Mouse (Mus musculus): ENCODE measurements around the gene Wdtc1.

Gene Wdtc1

DNA sequence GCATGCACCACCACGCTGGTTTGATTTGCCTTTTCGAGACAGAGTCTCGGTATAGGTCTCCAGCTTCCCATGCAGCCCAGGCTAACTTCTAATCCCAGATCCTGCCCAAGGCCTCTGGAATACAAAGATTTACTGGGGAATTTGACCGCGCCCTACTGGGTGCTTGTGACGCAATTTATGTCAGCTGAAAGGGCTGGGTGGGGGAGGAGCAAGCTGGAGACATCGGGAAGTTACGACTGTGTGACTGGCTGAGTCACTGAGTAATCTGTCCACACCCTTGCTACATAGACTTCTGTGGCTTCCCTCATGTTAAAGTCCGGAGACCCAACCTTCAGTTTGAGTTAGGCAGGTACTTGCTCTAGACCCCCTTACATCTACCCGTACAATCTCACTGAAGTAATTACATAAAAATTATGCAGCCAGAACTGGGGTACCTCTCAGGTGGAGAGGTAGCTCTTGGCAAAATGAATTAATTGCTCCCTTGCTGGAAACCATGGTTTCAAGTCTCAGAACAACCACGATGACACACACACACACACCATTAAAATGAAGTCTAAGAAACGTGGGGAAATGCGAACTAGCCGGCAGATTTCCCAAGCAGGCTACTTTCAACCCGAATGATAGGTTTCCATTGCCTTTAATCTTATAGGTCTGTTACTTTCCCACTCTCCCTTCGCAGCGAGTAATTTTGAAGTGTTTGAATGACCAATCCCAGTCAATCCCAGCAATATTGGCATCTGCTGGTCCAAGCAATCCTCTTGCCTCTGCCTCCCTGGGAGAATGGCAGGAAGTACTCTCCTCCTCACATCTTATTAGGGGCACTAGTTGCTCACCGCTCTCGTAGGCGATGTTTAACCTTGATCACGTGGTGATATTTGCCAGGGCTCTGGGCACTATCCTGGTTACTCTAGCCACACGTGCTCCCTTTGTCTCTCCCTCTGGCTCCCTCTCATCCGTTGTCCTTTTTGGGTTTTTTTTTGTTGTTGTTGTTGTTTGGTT lies at the start of gene Wdtc1:
Wdtc1 (minus strand) TSS at position 115 of the 999 bp plus-strand sequence.
- no peak for DNase-seq (ENCODE audit: low read depth, low spot score)

- DNase-seq (ENCODE audit: low read depth, low spot score): no peak
Observed at GRCm38 (mm10) chr4:133402011-133402410, 48.7 kb upstream of the Wdtc1 start.

GRCm38 (mm10) chr4:133400098-133400497 lies 46.8 kb upstream of the Wdtc1 start:
- no peak for DNase-seq (ENCODE audit: low read depth, low spot score)

DNA sequence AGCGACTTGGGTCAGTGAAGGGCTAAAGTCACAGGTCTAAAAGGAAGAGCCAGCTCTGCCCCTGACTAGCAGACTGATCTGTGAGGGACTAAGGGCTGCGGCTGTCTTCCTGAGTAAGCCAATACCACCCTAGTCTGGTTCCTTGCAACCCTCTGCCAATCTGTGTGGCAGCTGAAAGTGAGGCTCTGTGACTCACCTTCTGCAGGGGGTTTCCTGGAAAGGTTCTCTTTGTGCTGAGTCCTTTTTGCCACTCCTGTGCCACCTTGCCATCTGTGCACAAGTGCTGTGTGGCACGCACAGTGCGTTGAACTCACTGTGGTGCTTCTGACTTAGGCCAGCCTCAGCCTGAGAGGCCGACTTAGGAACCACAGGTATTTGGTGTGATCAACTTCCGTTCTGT lies 46.2 kb upstream of the Wdtc1 start:
- no peak for DNase-seq (ENCODE audit: low read depth, low spot score)

- no peak for DNase-seq (ENCODE audit: low read depth, low spot score)
Observed at GRCm38 (mm10) chr4:133398619-133399018, 45.3 kb upstream of the Wdtc1 start.

GRCm38 (mm10) chr4:133397961-133398360 lies 44.7 kb upstream of the Wdtc1 start:
- DNase-seq (ENCODE audit: low read depth, low spot score): no peak

GRCm38 (mm10) chr4:133397299-133397698 lies 44.0 kb upstream of the Wdtc1 start:
- no peak for DNase-seq (ENCODE audit: low read depth, low spot score)

DNA sequence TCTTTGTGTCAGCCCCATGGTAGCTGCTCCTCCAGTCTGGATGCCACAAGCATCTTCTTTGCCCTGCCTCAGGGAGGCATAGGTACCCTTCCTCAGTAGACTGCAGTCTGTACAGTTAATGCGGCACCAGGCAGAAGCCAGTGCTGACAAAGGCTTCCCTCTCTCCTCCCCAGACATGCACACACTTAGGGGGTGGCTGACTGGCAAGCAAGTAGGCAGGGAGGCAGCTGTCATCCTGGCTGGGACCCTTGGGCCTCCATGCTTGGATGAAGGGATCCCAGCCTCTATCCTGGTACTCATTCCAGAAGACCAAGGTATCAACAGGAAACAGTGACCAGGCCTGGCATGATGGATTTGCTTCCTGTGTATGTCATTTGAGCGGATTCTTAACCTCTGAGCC lies 42.8 kb upstream of the Wdtc1 start:
- no peak for DNase-seq (ENCODE audit: low read depth, low spot score)

- no peak for DNase-seq (ENCODE audit: low read depth, low spot score)
Observed at GRCm38 (mm10) chr4:133394981-133395573, 41.8 kb upstream of the Wdtc1 start.

DNA sequence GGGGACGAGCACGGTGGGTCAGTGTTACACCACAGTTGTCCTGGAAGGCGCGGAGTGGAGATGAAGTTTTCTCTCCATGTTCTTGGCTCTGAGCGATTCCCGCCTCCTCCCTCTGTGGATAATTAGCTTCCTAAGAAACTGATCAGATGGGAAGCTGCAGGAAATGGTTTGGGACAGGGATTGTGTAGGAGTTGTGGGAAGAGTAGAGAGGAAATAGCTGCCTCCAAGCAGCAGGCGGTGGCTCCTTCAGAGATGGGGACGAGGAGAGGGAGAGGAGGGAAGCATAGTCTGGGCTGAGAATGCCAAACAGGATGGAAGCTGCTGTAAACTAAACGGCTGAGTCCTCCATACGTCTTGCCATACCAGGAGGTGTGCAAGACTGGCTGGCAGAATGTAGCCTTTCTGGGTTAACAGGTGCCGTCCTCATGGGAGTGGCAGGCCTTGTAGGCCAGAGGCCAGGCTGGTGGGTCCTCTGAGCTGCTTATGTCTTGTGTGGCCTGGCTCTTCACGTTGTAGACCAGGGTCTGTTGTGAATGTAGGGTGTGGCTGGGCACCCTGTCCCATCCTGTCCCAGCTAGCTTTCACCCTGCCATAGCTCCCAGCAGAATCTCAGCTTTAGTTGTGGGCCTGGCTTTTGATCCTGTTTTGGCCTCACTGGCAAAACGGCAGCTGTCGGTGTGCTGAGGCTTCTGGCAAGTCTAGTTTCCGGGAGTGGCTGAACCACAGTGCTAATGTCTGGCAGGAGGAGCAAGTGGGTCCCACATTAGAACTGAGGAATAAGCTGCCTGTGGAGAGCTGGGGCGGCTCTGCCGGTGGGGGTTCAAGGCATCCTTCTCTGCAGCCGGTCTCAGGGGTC lies 38.1 kb upstream of the Wdtc1 start:
- DNase-seq (ENCODE audit: low read depth, low spot score): no peak

DNA sequence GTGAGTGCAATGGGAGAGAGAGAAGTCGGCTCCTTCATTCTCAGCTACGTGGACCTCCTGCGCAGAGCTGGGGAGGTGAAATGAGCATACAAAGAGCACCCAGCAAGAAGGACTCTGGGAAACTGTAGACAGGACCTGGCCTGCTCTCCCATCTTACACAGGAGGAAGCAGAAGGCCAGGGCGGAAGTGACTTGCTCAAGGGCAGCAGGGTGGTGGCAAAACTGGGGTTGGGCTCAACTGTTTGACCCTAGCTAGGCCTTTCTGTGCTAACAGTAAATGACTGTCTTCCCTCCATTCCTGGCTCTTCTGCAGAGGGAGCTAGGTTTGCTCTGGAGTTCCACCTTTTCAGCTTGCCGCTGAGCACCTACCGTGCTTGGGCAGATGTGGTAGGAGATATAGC lies 37.3 kb upstream of the Wdtc1 start:
- no peak for DNase-seq (ENCODE audit: low read depth, low spot score)

DNA sequence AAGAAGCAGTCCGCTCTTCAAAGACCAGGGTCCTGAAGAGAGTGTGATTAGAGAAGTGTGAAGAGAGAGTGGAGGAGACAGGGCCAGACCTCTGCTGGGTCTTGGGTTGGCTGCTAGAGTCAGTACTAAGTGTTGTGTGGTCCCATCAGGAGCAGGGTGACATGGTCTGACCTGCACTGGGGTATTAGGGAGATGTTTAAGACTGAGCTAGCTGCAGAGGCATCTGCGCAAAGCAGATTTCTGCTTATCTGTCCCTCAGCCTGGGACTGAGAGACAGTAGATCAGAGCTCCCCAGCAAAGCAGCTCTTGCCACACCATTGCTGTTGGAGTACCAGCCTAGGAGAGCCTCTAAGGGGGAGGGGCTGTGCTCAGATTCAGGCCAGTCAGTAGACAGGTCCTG lies 36.8 kb upstream of the Wdtc1 start:
- DNase-seq (ENCODE audit: low read depth, low spot score): no peak

DNA sequence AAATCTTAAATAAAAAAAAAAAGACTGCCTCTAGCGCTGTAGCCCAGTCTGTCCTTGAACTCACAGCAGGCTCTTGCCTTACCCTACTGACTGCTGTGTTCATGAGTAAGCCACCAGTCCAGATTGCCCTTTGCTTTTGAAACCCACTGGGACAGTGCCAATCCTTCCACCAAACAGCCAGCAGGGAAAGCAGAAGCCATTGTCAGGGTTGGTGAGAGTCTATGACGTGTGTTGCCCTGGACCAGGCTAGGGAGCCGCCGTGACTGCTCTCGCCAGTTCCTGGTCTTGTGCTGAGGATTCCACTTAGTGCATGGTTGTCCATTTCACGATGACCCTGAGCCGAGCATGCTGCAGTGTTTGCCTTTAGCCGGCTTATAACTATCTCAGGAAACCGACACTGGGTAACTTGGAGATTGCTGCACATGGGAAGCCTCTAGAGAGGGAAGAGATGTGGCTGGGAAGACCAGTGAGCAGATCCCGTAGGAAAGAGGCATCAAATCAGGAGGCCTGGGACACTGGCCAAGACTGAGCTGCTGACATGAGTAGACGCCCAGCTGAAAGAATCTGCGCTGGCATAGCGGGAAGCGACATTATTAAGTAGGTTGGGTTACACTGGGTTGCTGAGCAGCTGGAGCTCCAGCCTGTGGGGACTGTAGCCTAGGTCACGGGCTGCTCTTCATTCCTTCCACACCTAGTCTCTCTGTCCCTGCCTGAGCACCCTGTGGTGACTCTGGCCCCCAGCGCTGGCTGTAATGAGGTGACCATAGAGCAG lies 35.7 kb upstream of the Wdtc1 start:
- no peak for DNase-seq (ENCODE audit: low read depth, low spot score)

- no peak for DNase-seq (ENCODE audit: low read depth, low spot score)
Observed at GRCm38 (mm10) chr4:133387053-133387452, 33.8 kb upstream of the Wdtc1 start.

DNA sequence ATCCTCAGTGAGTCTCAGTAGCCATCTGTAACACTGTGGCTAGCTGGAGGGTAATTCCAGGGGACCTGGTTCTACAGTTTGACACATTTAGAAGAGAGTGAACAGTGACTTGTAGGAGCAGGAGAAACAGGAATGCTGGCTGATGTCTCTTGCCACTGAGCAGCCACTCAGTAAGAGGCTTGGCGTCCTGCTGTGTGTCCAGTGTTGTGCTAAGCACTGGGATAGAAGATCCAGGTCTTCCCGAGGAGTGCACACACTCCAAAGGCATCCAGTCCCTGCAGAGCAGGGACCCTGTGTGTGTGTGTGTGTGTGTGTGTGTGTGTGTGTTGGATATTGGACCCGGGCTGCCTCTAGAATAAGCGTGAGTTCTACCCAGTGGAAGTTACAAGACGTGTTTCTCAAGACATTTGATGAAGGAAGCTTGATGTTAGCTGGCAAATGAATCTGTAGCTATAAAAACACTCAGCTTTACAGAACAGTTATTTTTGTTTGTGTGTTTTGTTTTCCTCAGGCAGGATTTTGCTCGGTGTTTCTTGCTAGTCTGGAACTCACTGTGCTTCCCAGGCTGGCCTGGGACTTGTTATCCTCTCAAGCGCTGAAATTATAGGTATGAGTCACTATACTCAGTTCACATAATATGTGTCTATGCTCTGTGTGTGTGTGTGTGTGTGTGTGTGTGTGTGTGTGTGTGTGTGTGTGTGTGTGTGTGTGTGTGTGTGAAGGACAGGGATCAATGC lies 32.9 kb upstream of the Wdtc1 start:
- no peak for DNase-seq (ENCODE audit: low read depth, low spot score)

- DNase-seq (ENCODE audit: low read depth, low spot score): no peak
Observed at GRCm38 (mm10) chr4:133381141-133381540, 27.9 kb upstream of the Wdtc1 start.

GRCm38 (mm10) chr4:133380532-133380931 lies 27.3 kb upstream of the Wdtc1 start:
- no peak for DNase-seq (ENCODE audit: low read depth, low spot score)

GRCm38 (mm10) chr4:133379861-133380260 lies 26.6 kb upstream of the Wdtc1 start:
- DNase-seq (ENCODE audit: low read depth, low spot score): no peak

GRCm38 (mm10) chr4:133379046-133379347 lies 25.7 kb upstream of the Wdtc1 start:
- no peak for DNase-seq (ENCODE audit: low read depth, low spot score)

GRCm38 (mm10) chr4:133378236-133379045 lies 25.2 kb upstream of the Wdtc1 start:
- DNase-seq (ENCODE audit: low read depth, low spot score): peak; percentile 17
